Mouse (Mus musculus) erythroblast, embryonic 14.5 days (primary cell): ENCODE results near the gene Gnb1l.

Experiments used
- GATA1 ChIP-seq: IDR thresholded peaks from 2 replicates; pipeline ENCODE4 v1.6.1; 2012; ENCODE audit warnings: low read length, inconsistent platforms, mixed read lengths
- TAL1 ChIP-seq: IDR thresholded peaks from 3 replicates; pipeline ENCODE4 v1.6.1; 2012; ENCODE audit warnings: low read length, inconsistent platforms, mixed read lengths

DNA sequence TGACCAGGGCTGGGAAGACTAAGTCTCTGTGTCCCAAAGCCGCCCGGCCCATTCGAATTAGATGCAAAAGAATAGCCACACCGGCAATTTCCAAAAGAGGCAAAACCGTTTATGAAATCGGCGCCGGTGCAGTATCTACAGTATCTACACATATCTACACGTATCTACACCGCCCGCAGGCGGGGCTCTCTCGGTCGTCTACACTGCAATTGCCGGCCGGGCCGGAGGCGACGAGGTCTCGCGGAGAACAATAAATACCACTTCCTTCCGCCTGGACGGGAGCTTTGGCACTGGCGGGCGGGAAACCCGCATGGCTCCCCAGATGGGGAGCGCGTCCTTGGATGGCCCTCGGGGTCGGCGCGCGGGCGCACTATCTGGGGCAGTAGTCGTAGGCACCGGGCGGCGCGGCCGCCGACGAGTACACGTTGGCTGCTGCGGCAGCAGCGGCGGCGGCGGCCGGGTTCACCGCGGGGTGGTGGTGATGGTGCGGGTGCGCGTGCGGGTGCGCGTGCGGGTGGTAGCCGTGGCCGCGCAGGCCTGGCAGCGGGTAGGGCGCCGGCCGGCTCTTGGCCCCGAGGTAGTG, 83.2 kb downstream of the Gnb1l start:
- TF ChIP-seq GATA1 (no peak), TAL1 (no peak)
